ENCODE assay signal across 8 mouse cellular contexts in the genomic region with DNA sequence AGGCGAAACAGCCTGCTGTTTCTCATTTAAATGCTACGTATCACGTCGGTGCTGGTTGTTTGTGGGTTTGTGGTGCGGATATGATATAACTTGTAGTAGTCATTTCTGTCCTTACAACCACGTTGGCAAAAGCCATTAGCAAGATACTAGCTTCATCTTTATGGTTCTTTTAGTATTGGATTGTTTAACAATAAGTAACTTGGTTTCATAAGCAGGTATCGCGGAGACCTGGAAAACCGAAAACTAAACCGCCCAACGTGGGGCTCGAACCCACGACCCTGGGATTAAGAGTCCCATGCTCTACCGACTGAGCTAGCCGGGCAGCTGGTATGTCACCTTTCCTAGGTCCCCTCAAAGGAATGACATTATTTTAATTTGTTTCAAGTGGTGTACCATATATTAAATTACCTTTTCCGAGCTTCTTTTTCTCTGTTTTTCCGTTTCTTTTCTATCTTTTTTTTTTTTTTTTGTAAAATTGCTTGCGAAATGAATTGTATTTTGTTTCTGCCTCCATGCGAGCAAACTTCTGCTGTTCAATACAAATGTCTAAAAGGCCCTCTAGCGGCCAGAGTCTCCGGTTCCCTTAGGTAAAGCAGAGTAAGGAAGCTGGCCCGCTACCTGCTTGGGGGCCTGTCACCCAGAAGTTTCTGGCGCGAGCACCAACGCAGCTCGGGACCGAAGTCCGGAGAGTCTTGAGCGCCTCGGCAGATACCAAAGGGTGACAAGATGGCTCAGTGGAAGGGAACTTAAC. TPM values are rescaled to one million over a fixed set of nuclear protein-coding genes. Genes with fewer than 3 reads are reported as not detected.
DNase-seq lines count a peak whose midpoint lies in the region; ATAC-seq lines count a peak whose summit lies in the region.

No protein-coding gene starts in this region.

- peak; percentile 89 for ATAC-seq in erythroblast, adult 5-6 weeks (replicated peaks; ENCODE audit: low FRiP score, poor library complexity, severe bottlenecking)
- ATAC-seq in heart, embryonic 12.5 days (ENCODE audit: insufficient number of reproducible peaks, low FRiP score), result peak; percentile 74
- peak; percentile 87; the same call in 1 of the 2 replicates for ATAC-seq in kidney, embryonic 16.5 days (ENCODE audit: low FRiP score, low TSS enrichment)
- peak; percentile 93 for ATAC-seq in liver, embryonic 11.5 days (replicated peaks; ENCODE audit: low FRiP score)
- peak; percentile 79 for ATAC-seq in stomach, embryonic 15.5 days (ENCODE audit: insufficient read depth, low FRiP score, low read depth)

- H3K27me3 ChIP-seq in heart, embryonic 12.5 days (replicated peaks), result no peaks in the 10 kb centered on the region
- no peaks in the 10 kb centered on the region; the same call in 1 of the 2 replicates for H3K27me3 ChIP-seq in kidney, embryonic 16.5 days (ENCODE audit: insufficient read depth, low read length)
- H3K27me3 ChIP-seq in liver, embryonic 11.5 days (replicated peaks; ENCODE audit: control insufficient read depth, insufficient read depth, low read length), result no peaks in the 10 kb centered on the region
- no peaks in the 10 kb centered on the region for H3K27me3 ChIP-seq in stomach, embryonic 15.5 days (replicated peaks)

- peak; percentile 90 for DNase-seq in CD4-positive, CD25-positive, alpha-beta regulatory T cell, adult 2 months (ENCODE audit: low read depth, low spot score)
- DNase-seq in brain, adult 2 months (ENCODE audit: low read depth, low spot score), result peak; percentile 90
- peak; percentile 79 for DNase-seq in liver, embryonic 11.5 days (ENCODE audit: low spot score)
- peak; percentile 92 for DNase-seq in naive thymus-derived CD4-positive, alpha-beta T cell, adult 2 months (ENCODE audit: low read depth)

- peak overlapping the region; percentile 49 for H3K4me3 ChIP-seq in heart, embryonic 12.5 days
- H3K4me3 ChIP-seq in kidney, embryonic 16.5 days (ENCODE audit: low read length), result peak overlapping the region; percentile 46
- H3K4me3 ChIP-seq in liver, embryonic 11.5 days (ENCODE audit: low read depth, low read length), result peak overlapping the region; percentile 56
- H3K4me3 ChIP-seq in stomach, embryonic 15.5 days (replicated peaks), result peak overlapping the region; percentile 24; the same call in 1 of the 2 replicates

- H3K9ac ChIP-seq in heart, embryonic 12.5 days, result peak overlapping the region; percentile 32; the same call in 1 of the 2 replicates
- H3K9ac ChIP-seq in kidney, embryonic 16.5 days (replicated peaks; ENCODE audit: low read length), result 0 out of 2 replicates have a peak overlapping the region, but pooled peaks have one; percentile 31
- peak overlapping the region; percentile 50; the same call in 1 of the 2 replicates for H3K9ac ChIP-seq in liver, embryonic 11.5 days (ENCODE audit: low read depth, low read length)
- H3K9ac ChIP-seq in stomach, embryonic 15.5 days, result no peak overlapping the region

- H3K27ac ChIP-seq in heart, embryonic 12.5 days (ENCODE audit: poor library complexity, severe bottlenecking), result no peak overlapping the region
- no peak overlapping the region for H3K27ac ChIP-seq in kidney, embryonic 16.5 days (ENCODE audit: low read length)
- 0 out of 2 replicates have a peak overlapping the region, but pooled peaks have one; percentile 35 for H3K27ac ChIP-seq in liver, embryonic 11.5 days (ENCODE audit: low read depth, low read length)
- H3K27ac ChIP-seq in stomach, embryonic 15.5 days, result no peak overlapping the region

- 3% methylated on average over 30 of the region's 30 CpGs for WGBS in heart, embryonic 12.5 days
- WGBS in kidney, embryonic 16.5 days, result 2% methylated on average over 30 of the region's 30 CpGs
- WGBS in liver, embryonic 11.5 days, result 1% methylated on average over 30 of the region's 30 CpGs
- whole genome bisulfite sequencing in stomach, embryonic 15.5 days, result 2% methylated on average over 30 of the region's 30 CpGs

- peak overlapping the region; percentile 64 for H3K4me2 ChIP-seq in heart, embryonic 12.5 days
- H3K4me2 ChIP-seq in kidney, embryonic 16.5 days (replicated peaks; ENCODE audit: low read depth, low read length), result peak overlapping the region; percentile 59
- peak overlapping the region; percentile 69 for H3K4me2 ChIP-seq in liver, embryonic 11.5 days
- peak overlapping the region; percentile 46 for H3K4me2 ChIP-seq in stomach, embryonic 15.5 days

- no peaks in the 10 kb centered on the region for H3K9me3 ChIP-seq in heart, embryonic 12.5 days (replicated peaks)
- no peaks in the 10 kb centered on the region for H3K9me3 ChIP-seq in kidney, embryonic 16.5 days (ENCODE audit: low read length)
- H3K9me3 ChIP-seq in liver, embryonic 11.5 days (ENCODE audit: control insufficient read depth, low read length), result no peaks in the 10 kb centered on the region
- H3K9me3 ChIP-seq in stomach, embryonic 15.5 days, result no peaks in the 10 kb centered on the region

- H3K36me3 ChIP-seq in heart, embryonic 12.5 days, result no peaks in the 10 kb centered on the region
- H3K36me3 ChIP-seq in kidney, embryonic 16.5 days (ENCODE audit: insufficient read depth, low read length), result no peaks in the 10 kb centered on the region
- H3K36me3 ChIP-seq in liver, embryonic 11.5 days (ENCODE audit: control insufficient read depth, insufficient read depth, low read length), result no peaks in the 10 kb centered on the region
- no peaks in the 10 kb centered on the region for H3K36me3 ChIP-seq in stomach, embryonic 15.5 days

- peaks cover 13% of the 10 kb centered on the region for H3K4me1 ChIP-seq in heart, embryonic 12.5 days (replicated peaks)
- peaks cover 6% of the 10 kb centered on the region; the same call in 1 of the 2 replicates for H3K4me1 ChIP-seq in kidney, embryonic 16.5 days (ENCODE audit: insufficient read depth, low read length)
- no peaks in the 10 kb centered on the region; the same call in 1 of the 2 replicates for H3K4me1 ChIP-seq in liver, embryonic 11.5 days (replicated peaks; ENCODE audit: control insufficient read depth, insufficient read depth, low read length)
- no peaks in the 10 kb centered on the region for H3K4me1 ChIP-seq in stomach, embryonic 15.5 days

RNA-seq across cellular contexts. Expression of a gene that starts 11.9 kb away (rescaled TPM):
- 117 and 134 TPM in 2 replicates for total RNA-seq in erythroblast, adult 5-6 weeks (2015; ENCODE audit: low replicate concordance)
- total RNA-seq in erythroblast, adult 5-6 weeks (2017; ENCODE audit: low replicate concordance), result 130 and 153 TPM in 2 replicates
- 385 and 388 TPM in 2 replicates for polyA plus RNA-seq in heart, embryonic 12.5 days (2016; fragmentation: Nextera tagmentation; extraction: Ambion mirVana)
- polyA plus RNA-seq in kidney, embryonic 16.5 days (2015; fragmentation: Nextera tagmentation; extraction: Ambion mirVana), result 444 and 471 TPM in 2 replicates
- 284 and 303 TPM in 2 replicates for polyA plus RNA-seq in liver, embryonic 11.5 days (2014; fragmentation: Nextera tagmentation; extraction: Ambion mirVana)
- 362 and 379 TPM in 2 replicates for polyA plus RNA-seq in stomach, embryonic 15.5 days (2015; fragmentation: Nextera tagmentation; extraction: Ambion mirVana)

RNA-seq across cellular contexts. Expression of a gene that starts 36.4 kb away (rescaled TPM):
- total RNA-seq in erythroblast, adult 5-6 weeks (2015; ENCODE audit: low replicate concordance), result not detected in 2 replicates
- total RNA-seq in erythroblast, adult 5-6 weeks (2017; ENCODE audit: low replicate concordance), result 0.14 TPM in 1 of 2 replicates, not detected in the other
- 7.9 and 8.0 TPM in 2 replicates for polyA plus RNA-seq in heart, embryonic 12.5 days (2016; fragmentation: Nextera tagmentation; extraction: Ambion mirVana)
- 16.5 and 17.5 TPM in 2 replicates for polyA plus RNA-seq in kidney, embryonic 16.5 days (2015; fragmentation: Nextera tagmentation; extraction: Ambion mirVana)
- polyA plus RNA-seq in liver, embryonic 11.5 days (2014; fragmentation: Nextera tagmentation; extraction: Ambion mirVana), result 3.2 and 3.6 TPM in 2 replicates
- 13.1 and 15.5 TPM in 2 replicates for polyA plus RNA-seq in stomach, embryonic 15.5 days (2015; fragmentation: Nextera tagmentation; extraction: Ambion mirVana)
